Mouse (Mus musculus) frontal cortex, postnatal 10 days (tissue): ENCODE results near the gene Gm20388.

Source experiments
- DNase-seq, 2 experiments: peaks; one replicate each; pipeline ENCODE4 v3.0.0; 2022; ENCODE audit warnings: low spot score in 2 of 2, mixed read lengths in 1 of 2

The Gm20388 gene

GRCm38 (mm10) chr8:122197342-122197741 lies 2286.7 kb downstream of the Gm20388 start:
- no peak for DNase-seq

GRCm38 (mm10) chr8:122198378-122199025 lies 2287.9 kb downstream of the Gm20388 start:
- DNase-seq, result no peak

GRCm38 (mm10) chr8:122199191-122199590 lies 2288.6 kb downstream of the Gm20388 start:
- DNase-seq, result no peak

GRCm38 (mm10) chr8:122199841-122200240 lies 2289.2 kb downstream of the Gm20388 start:
- DNase-seq, result no peak

GRCm38 (mm10) chr8:122211591-122211990 lies 2300.9 kb downstream of the Gm20388 start:
- DNase-seq, result no peak

GRCm38 (mm10) chr8:122215630-122216029 lies 2305.0 kb downstream of the Gm20388 start:
- DNase-seq, result no peak

- no peak for DNase-seq
Observed at GRCm38 (mm10) chr8:122216433-122216832, 2305.8 kb downstream of the Gm20388 start.

- no peak for DNase-seq
Observed at GRCm38 (mm10) chr8:122217456-122218177, 2307.0 kb downstream of the Gm20388 start.

- DNase-seq, result peak in 1 of 2 experiments; percentile 28
Observed at GRCm38 (mm10) chr8:122223976-122224649, 2313.5 kb downstream of the Gm20388 start.

- DNase-seq, result peak; percentile 44 to 48
Observed at GRCm38 (mm10) chr8:122224650-122225022, 2314.0 kb downstream of the Gm20388 start.

GRCm38 (mm10) chr8:122225446-122225845 lies 2314.8 kb downstream of the Gm20388 start:
- DNase-seq, result no peak

- no peak for DNase-seq
Observed at GRCm38 (mm10) chr8:122227345-122227744, 2316.7 kb downstream of the Gm20388 start.

- no peak for DNase-seq
Observed at GRCm38 (mm10) chr8:122228792-122229575, 2318.3 kb downstream of the Gm20388 start.

GRCm38 (mm10) chr8:122229819-122230711 lies 2319.4 kb downstream of the Gm20388 start:
- peak in 1 of 2 experiments; percentile 24 for DNase-seq

- DNase-seq, result peak; percentile 60 to 72
Observed at GRCm38 (mm10) chr8:122230712-122231337, 2320.2 kb downstream of the Gm20388 start.

- no peak for DNase-seq
Observed at GRCm38 (mm10) chr8:122234055-122234454, 2323.4 kb downstream of the Gm20388 start.

- no peak for DNase-seq
Observed at GRCm38 (mm10) chr8:122236521-122236920, 2325.9 kb downstream of the Gm20388 start.

GRCm38 (mm10) chr8:122238225-122238624 lies 2327.6 kb downstream of the Gm20388 start:
- no peak for DNase-seq

- DNase-seq, result no peak
Observed at GRCm38 (mm10) chr8:122238731-122239130, 2328.1 kb downstream of the Gm20388 start.
